Mouse (Mus musculus) lung, adult 2 months (tissue): ENCODE data around the gene Tsr1.

Experiments used
- CTCF ChIP-seq: fragments of 200-500 bp; IDR thresholded peaks from 2 replicates; pipeline ENCODE4 v1.5.1; 2011; ENCODE audit warnings: mild to moderate bottlenecking, low read length, control low read depth; ENCODE audit not compliant: insufficient read depth
- POLR2A ChIP-seq: fragments of 200-500 bp; IDR thresholded peaks from 2 replicates; pipeline ENCODE4 v1.6.1; 2011; ENCODE audit warnings: low read depth, mild to moderate bottlenecking, control low read depth, low read length, borderline replicate concordance; ENCODE audit errors: extremely low read depth

- TF ChIP-seq CTCF: no peak
- no peak for TF ChIP-seq POLR2A
These were observed 31.2 kb downstream of the Tsr1 start for GRCm38 (mm10) chr11:74929111-74929510.
